Mouse (Mus musculus) kidney, postnatal 0 days (tissue): ENCODE data around the gene Bcar3. TPM values are rescaled to one million over a fixed set of nuclear protein-coding genes. Genes with fewer than 3 reads are reported as not detected.

ENCODE experiments used
- ATAC-seq: fragments of 200-750 bp; cut with Nextera tagmentation; replicated peaks from 2 replicates; pipeline ENCODE4 v1.8.0; 2017; ENCODE audit warnings: low read depth, moderate number of reproducible peaks, moderate TSS enrichment, moderate library complexity; ENCODE audit not compliant: low FRiP score
- DNase-seq: peaks from one replicate; pipeline ENCODE4 v3.0.0-alpha.2; 2016; ENCODE audit warnings: low spot score
- H3K27ac ChIP-seq: fragments of 300-500 bp; sonication (generic); 2 replicates; pipeline ENCODE4 v1.5.1; 2014; ENCODE audit warnings: mild to moderate bottlenecking
- H3K27me3 ChIP-seq: fragments of 300-500 bp; sonication (generic); 2 replicates; pipeline ENCODE4 v1.6.1; 2014; ENCODE audit warnings: low read length, mixed read lengths; ENCODE audit not compliant: insufficient read depth
- H3K36me3 ChIP-seq: fragments of 300-500 bp; sonication (generic); 2 replicates; pipeline ENCODE4 v1.6.1; 2014; ENCODE audit warnings: low read length, mixed read lengths; ENCODE audit not compliant: insufficient read depth
- H3K4me1 ChIP-seq: fragments of 300-500 bp; sonication (generic); replicated peaks from 2 replicates; pipeline ENCODE4 v1.6.1; 2014; ENCODE audit warnings: antibody characterized with exemption, low read length, mixed read lengths; ENCODE audit not compliant: insufficient read depth
- H3K4me2 ChIP-seq: fragments of 300-500 bp; sonication (generic); 2 replicates; pipeline ENCODE4 v1.6.1; 2014; ENCODE audit warnings: mild to moderate bottlenecking, low read length, moderate library complexity, mixed read lengths
- H3K4me3 ChIP-seq: fragments of 300-500 bp; sonication (generic); replicated peaks from 2 replicates; pipeline ENCODE4 v1.5.1; 2014; ENCODE audit warnings: low read depth, low read length
- H3K9ac ChIP-seq: fragments of 300-500 bp; sonication (generic); 2 replicates; pipeline ENCODE4 v1.6.1; 2014; ENCODE audit warnings: low read depth, low read length
- H3K9me3 ChIP-seq: fragments of 300-500 bp; sonication (generic); replicated peaks from 2 replicates; pipeline ENCODE4 v1.6.1; 2016; ENCODE audit warnings: low read length, inconsistent platforms, mixed read lengths
- CTCF ChIP-seq: IDR thresholded peaks from 2 replicates; pipeline ENCODE4 v1.5.1; 2016; ENCODE audit warnings: antibody characterized with exemption, low read depth, mild to moderate bottlenecking, moderate library complexity
- WGBS: fragments of 180-500 bp; shearing (Covaris S2); extraction: QIAGEN DNeasy Blood & Tissue Kit; methylation state at CpG from one replicate; pipeline ENCODE4 v1.1.7; 2014; 5-methylcytosine and 5-hydroxymethylcytosine counted together
- polyA plus RNA-seq: library from polyadenylated mRNA; unstranded; fragments of >200 nt; fragmentation: Nextera tagmentation; extraction: Ambion mirVana; gene quantifications from 2 replicates; pipeline ENCODE4 v1.2.1, GENCODE M21; 2015

Bcar3 gene
- polyA plus RNA-seq, 1 experiment from 2014 or later: 18.8 TPM

- H3K4me3 ChIP-seq: no peak overlapping the region
- H3K9me3 ChIP-seq: no peaks in the 10 kb centered on the region
- H3K36me3 ChIP-seq: no peaks in the 10 kb centered on the region
- WGBS: 56% methylated on average over 21 of the region's 21 CpGs
- ATAC-seq: no peak
- no peak for TF ChIP-seq CTCF
- H3K27me3 ChIP-seq: no peaks in the 10 kb centered on the region
- H3K4me1 ChIP-seq: peaks cover 10% of the 10 kb centered on the region
- DNase-seq: no peak
- peak overlapping the region; percentile 19; the same call in 1 of the 2 replicates for H3K27ac ChIP-seq
- H3K9ac ChIP-seq: no peak overlapping the region
- no peak overlapping the region; the same call in 1 of the 2 replicates for H3K4me2 ChIP-seq
Measured at GRCm38 (mm10) chr3:122481891-122482739, 188.2 kb downstream of the Bcar3 start.

DNA sequence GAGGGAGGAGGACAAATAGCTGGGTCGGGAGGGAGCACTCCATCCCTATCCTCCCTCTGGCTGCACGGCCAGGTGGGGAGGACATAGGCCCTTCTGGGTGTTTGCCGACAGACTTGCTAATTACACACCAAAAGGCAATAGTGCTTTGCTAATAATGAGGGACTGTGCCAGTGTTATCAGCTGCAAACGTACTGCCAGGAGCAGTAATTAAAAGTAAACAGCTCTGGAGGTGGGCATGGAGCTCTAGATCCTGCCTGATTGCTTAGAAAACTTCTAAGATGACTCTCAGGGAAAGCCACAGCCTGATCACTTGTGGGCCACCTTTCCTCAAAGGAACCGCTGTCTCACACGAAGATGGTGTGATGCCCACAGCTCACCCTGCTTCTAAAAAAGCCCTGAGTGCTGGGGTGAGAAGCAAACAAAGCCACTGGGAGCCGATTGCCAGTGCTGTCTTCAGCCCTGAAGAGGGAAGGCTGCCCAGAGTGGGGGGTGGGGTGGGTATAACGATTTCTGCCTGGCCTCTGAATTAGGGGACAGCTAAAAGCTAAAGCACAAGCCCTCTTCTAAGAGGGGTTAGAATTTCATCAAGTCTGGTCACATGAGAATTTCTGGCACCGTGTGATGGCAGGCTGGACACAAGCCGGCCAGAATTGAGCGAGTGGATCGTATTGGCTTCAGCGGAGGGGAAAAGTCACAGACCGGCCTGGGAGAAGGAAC lies 189.3 kb downstream of the Bcar3 start:
- Histone ChIP-seq H3K27ac (peak overlapping the region; percentile 43; the same call in 1 of the 2 replicates), H3K4me2 (peak overlapping the region; percentile 18; the same call in 1 of the 2 replicates), H3K4me1 (peaks cover 10% of the 10 kb centered on the region), H3K9ac (no peak overlapping the region), H3K27me3 (no peaks in the 10 kb centered on the region), H3K36me3 (no peaks in the 10 kb centered on the region), H3K9me3 (no peaks in the 10 kb centered on the region), H3K4me3 (no peak overlapping the region)
- no peak; the same call in 1 of the 2 replicates for ATAC-seq
- 29% methylated on average over 14 of the region's 14 CpGs for WGBS
- no peak for TF ChIP-seq CTCF
- no peak for DNase-seq

- ATAC-seq (no peak), DNase-seq (no peak)
- TF ChIP-seq CTCF: no peak
- H3K27me3 ChIP-seq: no peaks in the 10 kb centered on the region
- H3K27ac ChIP-seq: peak overlapping the region; percentile 43; the same call in 1 of the 2 replicates
- peak overlapping the region; percentile 18; the same call in 1 of the 2 replicates for H3K4me2 ChIP-seq
- no peak overlapping the region for H3K4me3 ChIP-seq
- WGBS: 44% methylated on average over 5 of the region's 5 CpGs
- H3K36me3 ChIP-seq: no peaks in the 10 kb centered on the region
- H3K4me1 ChIP-seq: peaks cover 10% of the 10 kb centered on the region
- no peak overlapping the region for H3K9ac ChIP-seq
- H3K9me3 ChIP-seq: no peaks in the 10 kb centered on the region
Measured at GRCm38 (mm10) chr3:122483783-122484130, 189.8 kb downstream of the Bcar3 start.

DNA sequence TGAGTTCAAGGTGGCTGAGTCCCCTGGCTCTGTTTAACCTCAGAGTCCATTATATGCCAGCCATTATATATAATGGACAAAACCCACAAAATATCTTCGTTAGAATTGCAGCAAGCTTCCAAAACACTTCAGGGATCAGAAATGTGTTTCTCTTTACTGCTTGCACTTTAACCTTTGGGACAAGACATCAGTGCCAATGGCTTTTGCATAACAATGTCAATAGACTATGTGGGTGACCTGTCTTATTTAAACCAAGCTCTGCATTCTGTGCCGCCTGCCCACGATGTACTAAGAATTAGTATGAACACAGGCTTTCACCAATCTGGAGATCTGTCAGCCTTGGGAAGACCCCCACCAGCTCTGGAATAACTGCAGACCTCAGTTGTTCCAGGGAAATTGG lies 190.4 kb downstream of the Bcar3 start:
- ATAC-seq (no peak), DNase-seq (no peak)
- Histone ChIP-seq H3K4me1 (peaks cover 10% of the 10 kb centered on the region), H3K27me3 (no peaks in the 10 kb centered on the region), H3K4me3 (no peak overlapping the region), H3K9me3 (no peaks in the 10 kb centered on the region), H3K36me3 (no peaks in the 10 kb centered on the region), H3K4me2 (no peak overlapping the region), H3K27ac (no peak overlapping the region), H3K9ac (no peak overlapping the region)
- WGBS: 83% methylated on average over 3 of the region's 3 CpGs
- no peak for TF ChIP-seq CTCF

GRCm38 (mm10) chr3:122485699-122486098 lies 191.8 kb downstream of the Bcar3 start:
- no peak overlapping the region for H3K4me3 ChIP-seq
- DNase-seq (no peak), ATAC-seq (no peak)
- H3K27me3 ChIP-seq: no peaks in the 10 kb centered on the region
- no peak overlapping the region for H3K4me2 ChIP-seq
- no peaks in the 10 kb centered on the region for H3K36me3 ChIP-seq
- no peaks in the 10 kb centered on the region for H3K9me3 ChIP-seq
- H3K4me1 ChIP-seq: peaks cover 10% of the 10 kb centered on the region; the same call in 1 of the 2 replicates
- H3K27ac ChIP-seq: no peak overlapping the region
- no peak overlapping the region for H3K9ac ChIP-seq
- WGBS: 87% methylated on average over 4 of the region's 4 CpGs
- no peak for TF ChIP-seq CTCF

- no peak overlapping the region for H3K9ac ChIP-seq
- no peak overlapping the region for H3K4me3 ChIP-seq
- no peaks in the 10 kb centered on the region for H3K9me3 ChIP-seq
- H3K4me2 ChIP-seq: no peak overlapping the region
- no peak overlapping the region for H3K27ac ChIP-seq
- H3K4me1 ChIP-seq: peaks cover 10% of the 10 kb centered on the region; the same call in 1 of the 2 replicates
- H3K27me3 ChIP-seq: no peaks in the 10 kb centered on the region
- ATAC-seq (no peak), DNase-seq (no peak)
- no peak for TF ChIP-seq CTCF
- WGBS: 67% methylated on average over 4 of the region's 4 CpGs
- no peaks in the 10 kb centered on the region for H3K36me3 ChIP-seq
Measured at GRCm38 (mm10) chr3:122486193-122486592, 192.3 kb downstream of the Bcar3 start.
